Mouse (Mus musculus) cortical plate, adult 2 months (tissue): ENCODE measurements around the gene C77080. TPM values are rescaled to one million over a fixed set of nuclear protein-coding genes. Genes with fewer than 3 reads are reported as not detected.
A peak's percentile ranks its signal among the peaks of the same experiment; 100 is the strongest.

Experiments used
- H3K27ac ChIP-seq: fragments of 200-500 bp; 2 replicates; pipeline ENCODE4 v1.5.1; 2012; ENCODE audit warnings: low read length, control low read depth, inconsistent platforms; ENCODE audit not compliant: insufficient read depth
- H3K4me1 ChIP-seq: fragments of 200-500 bp; 2 replicates; pipeline ENCODE4 v1.6.1; 2011; ENCODE audit warnings: low read length; ENCODE audit not compliant: control insufficient read depth, insufficient read depth
- H3K4me3 ChIP-seq: fragments of 200-500 bp; 2 replicates; pipeline ENCODE4 v1.5.1; 2011; ENCODE audit warnings: mild to moderate bottlenecking, low read length, control low read depth; ENCODE audit not compliant: insufficient read depth
- CTCF ChIP-seq: fragments of 200-500 bp; IDR thresholded peaks from 2 replicates; pipeline ENCODE4 v1.5.1; 2011; ENCODE audit warnings: mild to moderate bottlenecking, control low read depth, low read length; ENCODE audit not compliant: insufficient read depth; ENCODE audit errors: extremely low read depth
- POLR2A ChIP-seq: fragments of 200-500 bp; IDR thresholded peaks from 2 replicates; pipeline ENCODE4 v1.6.1; 2011; ENCODE audit warnings: mild to moderate bottlenecking, low read length, control low read depth; ENCODE audit not compliant: insufficient read depth; ENCODE audit errors: extremely low read depth
- polyA plus RNA-seq: library from polyadenylated mRNA; depleted of rRNA; stranded (reverse); fragments of >200 nt; gene quantifications from 2 replicates; pipeline ENCODE4 v1.2.3, GENCODE M21; 2012

The C77080 gene
- polyA plus RNA-seq, 1 experiment = 15.0 TPM

GRCm38 (mm10) chr4:129242761-129243160 is 18.4 kb downstream of the C77080 start:
- Histone ChIP-seq H3K4me1 (peaks cover 5% of the 10 kb centered on the region; the same call in 1 of the 2 replicates), H3K27ac (no peak overlapping the region), H3K4me3 (no peak overlapping the region)
- TF ChIP-seq CTCF (no peak), POLR2A (no peak)

- H3K4me3 ChIP-seq = no peak overlapping the region
- peak overlapping the region; percentile 69; the same call in 1 of the 2 replicates for H3K27ac ChIP-seq
- TF ChIP-seq CTCF = no peak
- no peak for TF ChIP-seq POLR2A
- H3K4me1 ChIP-seq = peaks cover 5% of the 10 kb centered on the region; the same call in 1 of the 2 replicates
These were observed 18.9 kb downstream of the C77080 start for GRCm38 (mm10) chr4:129242327-129242726.

GRCm38 (mm10) chr4:129241898-129242297 is 19.3 kb downstream of the C77080 start:
- H3K4me3 ChIP-seq = no peak overlapping the region
- peaks cover 5% of the 10 kb centered on the region; the same call in 1 of the 2 replicates for H3K4me1 ChIP-seq
- no peak overlapping the region for H3K27ac ChIP-seq
- TF ChIP-seq POLR2A (no peak), CTCF (no peak)

GRCm38 (mm10) chr4:129239075-129239474 is 22.1 kb downstream of the C77080 start:
- TF ChIP-seq POLR2A = no peak
- TF ChIP-seq CTCF = no peak
- Histone ChIP-seq H3K27ac (no peak overlapping the region), H3K4me1 (peaks cover 5% of the 10 kb centered on the region; the same call in 1 of the 2 replicates), H3K4me3 (peak overlapping the region; percentile 59)

- Histone ChIP-seq H3K27ac (no peak overlapping the region), H3K4me1 (peaks cover 5% of the 10 kb centered on the region; the same call in 1 of the 2 replicates), H3K4me3 (peak overlapping the region; percentile 59)
- TF ChIP-seq POLR2A = no peak
- no peak for TF ChIP-seq CTCF
These were observed 22.6 kb downstream of the C77080 start for GRCm38 (mm10) chr4:129238579-129239016.

- H3K27ac ChIP-seq = no peak overlapping the region
- H3K4me3 ChIP-seq = peak overlapping the region; percentile 59
- H3K4me1 ChIP-seq = peaks cover 5% of the 10 kb centered on the region; the same call in 1 of the 2 replicates
- TF ChIP-seq POLR2A = 0 out of 2 replicates have a peak, but pooled peaks have one; percentile 34
- TF ChIP-seq CTCF = no peak
These were observed 23.3 kb downstream of the C77080 start for GRCm38 (mm10) chr4:129237843-129238441.

- Histone ChIP-seq H3K4me1 (peaks cover 5% of the 10 kb centered on the region; the same call in 1 of the 2 replicates), H3K27ac (no peak overlapping the region), H3K4me3 (no peak overlapping the region)
- TF ChIP-seq POLR2A (no peak), CTCF (no peak)
These were observed 24.9 kb downstream of the C77080 start for GRCm38 (mm10) chr4:129236236-129236813.

GRCm38 (mm10) chr4:129235147-129235546 is 26.1 kb downstream of the C77080 start:
- Histone ChIP-seq H3K27ac (no peak overlapping the region), H3K4me3 (no peak overlapping the region), H3K4me1 (peaks cover 5% of the 10 kb centered on the region; the same call in 1 of the 2 replicates)
- no peak for TF ChIP-seq CTCF
- no peak for TF ChIP-seq POLR2A

- no peak for TF ChIP-seq CTCF
- TF ChIP-seq POLR2A = no peak
These were observed 26.7 kb downstream of the C77080 start for GRCm38 (mm10) chr4:129234488-129234887.

More at GRCm38 (mm10) chr4:129234488-129234887, 26.7 kb downstream of the C77080 start:
- peaks cover 2% of the 10 kb centered on the region; the same call in 1 of the 2 replicates for H3K4me1 ChIP-seq
- no peak overlapping the region for H3K27ac ChIP-seq
- no peak overlapping the region for H3K4me3 ChIP-seq
